Mouse (Mus musculus): ENCODE measurements around the gene Apoc1. TPM values are rescaled to one million over a fixed set of nuclear protein-coding genes. Genes with fewer than 3 reads are reported as not detected.

The Apoc1 gene
- 15.7 and 20.7 TPM in 2 replicates for polyA plus RNA-seq (2015; fragmentation: Nextera tagmentation; extraction: Ambion mirVana)

DNA sequence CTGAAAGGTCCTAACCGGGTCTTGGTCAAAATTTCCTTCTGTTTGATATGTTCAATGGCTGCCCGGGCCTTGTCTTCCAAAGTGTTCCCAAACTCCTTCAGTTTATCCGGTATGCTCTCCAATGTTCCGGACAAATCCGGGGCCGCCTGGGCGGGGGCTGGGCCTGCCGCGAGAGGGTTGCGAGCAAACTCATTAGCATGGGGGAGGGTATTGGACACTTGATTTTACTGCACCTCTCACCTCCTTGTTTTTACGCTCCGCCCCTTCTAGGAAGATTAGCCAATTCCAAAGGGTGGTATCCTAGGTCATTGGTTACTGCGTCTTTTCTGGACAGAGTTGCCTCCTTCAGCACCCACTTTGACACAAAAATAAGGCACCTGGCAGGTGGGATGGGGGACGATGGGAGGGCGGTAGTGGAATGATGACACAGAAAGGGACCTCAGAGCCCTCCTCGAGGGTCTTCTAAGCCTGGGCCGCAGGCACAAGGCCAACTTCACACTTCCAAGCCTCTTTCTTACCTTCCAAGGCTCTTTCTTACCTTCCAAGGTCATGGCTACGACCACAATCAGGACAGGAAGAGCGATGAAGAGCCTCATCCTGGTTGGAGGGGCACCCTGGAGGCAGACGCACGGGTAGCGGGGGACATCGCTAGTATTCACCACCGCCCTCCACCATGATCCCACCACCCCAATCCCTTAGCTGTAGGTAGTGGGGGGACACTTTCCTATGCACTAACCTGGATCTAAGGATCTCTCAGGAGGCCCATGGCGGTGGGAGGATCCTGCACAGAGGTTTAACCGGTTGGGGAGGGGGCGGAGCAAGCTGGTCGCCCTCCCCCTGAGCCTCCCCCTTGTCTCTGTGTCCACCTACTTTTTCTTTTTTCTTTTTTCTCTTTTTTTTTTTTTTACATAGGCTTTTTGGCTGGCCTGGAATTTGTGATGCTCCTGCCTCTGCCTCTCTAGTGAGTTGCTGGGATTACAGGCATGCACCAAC, at the start of gene Apoc1:
Gene Apoc1 (minus strand): TSS at position 788 of the 993 bp plus-strand sequence.
- no peak within 1 kb of the TSS for H3K9ac ChIP-seq
- no peak for ATAC-seq (replicated peaks; ENCODE audit: low FRiP score)
- peak within 1 kb of the TSS; percentile 34 for H3K4me2 ChIP-seq
- H3K27ac ChIP-seq = 0 out of 2 replicates have a peak within 1 kb of the TSS, but pooled peaks have one; percentile 18
- WGBS = 44% methylated on average over 28 of the region's 28 CpGs
- H3K4me3 ChIP-seq (replicated peaks) = peak within 1 kb of the TSS; percentile 6; the same call in 1 of the 2 replicates
- peaks cover 9% of the 10 kb centered on the region for H3K36me3 ChIP-seq
- peaks cover 33% of the 10 kb centered on the region for H3K4me1 ChIP-seq
- H3K27me3 ChIP-seq = no peaks in the 10 kb centered on the region
- H3K9me3 ChIP-seq (replicated peaks) = no peaks in the 10 kb centered on the region

DNA sequence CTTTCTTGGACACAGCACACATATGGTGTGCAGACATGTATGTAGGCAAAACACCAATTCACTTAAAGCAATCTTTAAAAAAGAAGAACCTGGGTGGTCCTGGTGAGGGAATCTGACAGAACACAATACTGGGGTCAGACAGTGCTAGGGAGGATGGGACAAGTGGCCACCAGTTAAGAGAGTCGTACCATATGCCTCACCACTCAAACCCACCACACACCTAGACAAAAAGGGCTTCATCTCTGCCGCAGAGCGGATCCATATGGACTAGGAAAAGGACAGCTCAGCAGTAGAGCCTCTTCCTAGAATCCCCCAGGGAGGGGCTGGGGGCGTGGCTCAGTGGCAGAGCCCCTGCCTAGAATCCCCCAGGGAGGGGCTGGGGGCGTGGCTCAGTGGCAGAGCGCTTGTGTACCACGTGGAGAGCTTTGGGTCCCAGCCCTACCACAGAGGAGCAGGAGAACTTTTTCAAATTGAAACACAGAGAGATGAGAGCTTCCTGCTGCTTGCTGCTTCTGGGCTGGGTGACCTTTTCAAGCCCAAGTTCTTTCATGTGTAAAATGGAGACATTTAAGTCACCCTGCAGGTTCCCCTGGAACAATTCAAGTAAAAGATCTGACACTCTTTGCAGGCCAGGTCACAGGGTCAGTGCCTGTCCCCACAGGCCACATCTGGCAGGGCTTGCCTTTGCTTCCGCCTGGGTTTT, 49.0 kb upstream of the Apoc1 start:
- no peak overlapping the region for H3K9ac ChIP-seq
- ATAC-seq (replicated peaks; ENCODE audit: low FRiP score) = peak; percentile 62
- peaks cover 68% of the 10 kb centered on the region for H3K36me3 ChIP-seq
- H3K27me3 ChIP-seq = no peaks in the 10 kb centered on the region
- H3K4me1 ChIP-seq = peaks cover 69% of the 10 kb centered on the region
- H3K27ac ChIP-seq = peak overlapping the region; percentile 80
- peak overlapping the region; percentile 16; the same call in 1 of the 2 replicates for H3K4me2 ChIP-seq
- H3K9me3 ChIP-seq (replicated peaks) = no peaks in the 10 kb centered on the region
- H3K4me3 ChIP-seq (replicated peaks) = 0 out of 2 replicates have a peak overlapping the region, but pooled peaks have one; percentile 4
- 14% methylated on average over 8 of the region's 8 CpGs for WGBS

DNA sequence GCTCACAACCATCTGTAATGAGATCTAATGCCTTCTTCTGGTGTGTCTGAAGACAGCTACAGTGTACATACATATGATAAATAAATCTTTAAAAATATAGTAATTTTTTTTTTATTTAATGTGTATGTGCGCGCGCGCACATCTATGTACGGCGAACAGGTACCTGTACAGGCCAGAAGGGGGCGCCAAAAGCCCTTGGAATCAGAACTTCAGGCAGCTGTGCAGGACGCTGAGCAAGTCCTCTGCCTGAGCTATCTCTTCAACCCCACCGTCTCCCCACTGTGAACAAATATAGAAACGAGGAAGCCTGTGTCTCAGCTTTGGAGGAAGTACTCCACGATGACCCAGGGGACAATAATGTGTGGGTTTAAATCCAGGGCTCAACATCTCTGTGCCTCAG, 47.8 kb upstream of the Apoc1 start:
- no peaks in the 10 kb centered on the region for H3K27me3 ChIP-seq
- H3K4me3 ChIP-seq (replicated peaks) = no peak overlapping the region
- H3K4me2 ChIP-seq = no peak overlapping the region
- 91% methylated on average over 11 of the region's 11 CpGs for WGBS
- H3K36me3 ChIP-seq = peaks cover 78% of the 10 kb centered on the region
- H3K9ac ChIP-seq = no peak overlapping the region
- H3K27ac ChIP-seq = 0 out of 2 replicates have a peak overlapping the region, but pooled peaks have one; percentile 80
- H3K9me3 ChIP-seq (replicated peaks) = no peaks in the 10 kb centered on the region
- ATAC-seq (replicated peaks; ENCODE audit: low FRiP score) = no peak
- peaks cover 61% of the 10 kb centered on the region for H3K4me1 ChIP-seq

DNA sequence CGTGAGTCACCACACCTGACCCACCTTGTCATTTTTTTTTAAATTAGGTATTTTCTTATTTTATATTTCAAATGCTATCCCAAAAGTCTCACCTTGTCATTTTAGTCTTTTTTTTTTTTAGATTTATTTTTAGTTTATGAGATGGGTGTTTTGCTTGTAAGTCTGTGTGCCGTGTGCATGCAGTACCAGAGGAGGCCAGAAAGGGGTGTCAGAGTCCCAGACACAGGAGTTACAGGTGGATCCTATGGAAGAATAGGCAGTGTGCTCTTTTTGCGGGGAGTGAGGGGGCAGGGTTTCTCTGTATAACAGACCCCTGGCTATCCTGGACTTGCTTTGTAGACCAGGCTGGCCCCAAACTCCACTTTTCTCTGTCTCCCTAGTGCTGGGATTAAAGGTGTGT, 46.3 kb upstream of the Apoc1 start:
- Histone ChIP-seq H3K4me3 (replicated peaks) (no peak overlapping the region), H3K4me2 (no peak overlapping the region), H3K27ac (no peak overlapping the region), H3K9me3 (replicated peaks) (no peaks in the 10 kb centered on the region), H3K36me3 (peaks cover 83% of the 10 kb centered on the region), H3K27me3 (no peaks in the 10 kb centered on the region), H3K4me1 (peaks cover 46% of the 10 kb centered on the region), H3K9ac (no peak overlapping the region)
- 89% methylated on average over 3 of the region's 3 CpGs for WGBS
- no peak for ATAC-seq (replicated peaks; ENCODE audit: low FRiP score)

DNA sequence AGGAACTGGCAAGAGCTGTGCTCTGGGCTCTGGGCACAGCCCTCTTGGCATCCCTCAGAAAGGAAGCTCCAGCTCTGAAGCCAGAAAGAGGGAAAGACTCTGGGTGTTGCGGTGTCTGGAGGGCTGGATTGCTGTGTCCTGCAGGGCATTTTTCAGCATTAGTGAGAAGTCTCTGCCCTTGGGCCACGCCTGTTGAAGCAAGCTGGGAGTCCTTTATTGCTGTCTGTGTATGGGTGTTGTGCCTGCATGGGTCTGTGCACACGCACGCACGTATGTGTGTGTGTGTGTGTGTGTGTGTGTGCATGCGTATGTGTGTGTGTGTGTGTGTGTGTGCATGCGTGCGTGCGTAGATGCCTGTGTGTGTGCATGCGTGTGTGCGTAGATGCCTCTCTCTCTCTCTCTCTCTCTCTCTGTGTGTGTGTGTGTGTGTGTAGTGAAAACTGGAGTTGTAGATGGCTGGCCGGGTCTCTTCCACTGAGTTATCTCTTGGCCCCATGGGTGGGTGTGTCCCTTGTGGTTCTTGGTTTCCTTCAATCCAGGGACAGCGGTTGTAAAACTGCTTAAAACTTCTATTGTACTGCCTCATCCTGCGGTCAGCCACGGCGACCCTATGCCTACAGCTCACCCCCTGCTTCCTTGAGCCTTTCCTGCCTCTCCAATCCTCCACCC, 44.1 kb upstream of the Apoc1 start:
- 76% methylated on average over 16 of the region's 16 CpGs for WGBS
- Histone ChIP-seq H3K9ac (no peak overlapping the region), H3K9me3 (replicated peaks) (no peaks in the 10 kb centered on the region), H3K36me3 (peaks cover 86% of the 10 kb centered on the region), H3K4me2 (no peak overlapping the region), H3K27me3 (no peaks in the 10 kb centered on the region), H3K4me1 (peaks cover 26% of the 10 kb centered on the region), H3K27ac (peak overlapping the region; percentile 32; the same call in 1 of the 2 replicates), H3K4me3 (replicated peaks) (no peak overlapping the region)
- ATAC-seq (replicated peaks; ENCODE audit: low FRiP score) = no peak

DNA sequence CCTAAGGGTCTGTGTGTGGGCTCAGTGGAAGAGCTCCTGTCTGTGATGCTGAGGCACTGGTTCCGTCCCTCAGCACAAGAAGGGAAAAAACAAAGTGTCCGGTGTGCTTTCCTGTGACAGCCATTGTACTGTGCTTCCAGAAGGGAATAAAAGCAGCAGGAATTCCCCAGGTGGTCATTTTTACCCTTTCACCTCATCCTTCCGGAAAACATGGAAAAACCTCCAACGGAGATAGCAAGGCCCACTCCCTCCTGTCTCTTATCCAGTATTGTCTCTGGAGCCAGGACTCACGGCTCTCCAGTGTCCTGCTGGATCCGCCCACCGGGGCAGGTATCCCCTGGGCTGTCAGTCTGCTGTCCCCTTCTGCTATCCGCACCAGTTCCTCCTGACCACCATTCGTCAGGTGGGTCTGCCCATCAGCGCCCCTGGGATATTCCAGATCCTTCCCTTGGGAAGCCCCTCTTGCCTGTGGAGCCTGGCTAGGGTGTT, 41.8 kb upstream of the Apoc1 start:
- H3K36me3 ChIP-seq = peaks cover 88% of the 10 kb centered on the region
- ATAC-seq (replicated peaks; ENCODE audit: low FRiP score) = no peak
- no peak overlapping the region for H3K4me2 ChIP-seq
- 83% methylated on average over 10 of the region's 10 CpGs for WGBS
- H3K9me3 ChIP-seq (replicated peaks) = no peaks in the 10 kb centered on the region
- no peak overlapping the region for H3K4me3 ChIP-seq (replicated peaks)
- no peak overlapping the region for H3K9ac ChIP-seq
- no peaks in the 10 kb centered on the region for H3K27me3 ChIP-seq
- H3K27ac ChIP-seq = no peak overlapping the region
- peaks cover 16% of the 10 kb centered on the region for H3K4me1 ChIP-seq

DNA sequence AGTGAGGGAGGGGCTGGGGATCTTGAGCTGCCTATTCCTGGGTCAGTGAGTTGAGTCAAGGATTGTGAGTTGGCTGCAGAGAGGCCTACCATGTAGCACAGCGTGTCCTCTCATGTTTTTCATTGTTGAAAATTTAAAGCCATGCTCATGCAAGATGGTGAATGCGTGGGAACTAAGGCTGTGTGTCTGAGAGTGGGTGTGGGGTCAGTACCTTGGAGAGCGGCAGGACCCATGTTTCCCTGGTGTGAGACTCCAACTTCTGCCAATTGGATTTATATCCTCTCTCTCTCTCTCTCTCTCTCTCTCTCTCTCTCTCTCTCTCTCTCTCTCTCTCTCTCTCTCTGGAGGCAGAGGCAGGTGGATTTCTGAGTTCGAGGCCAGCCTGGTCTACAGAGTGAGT, 34.1 kb upstream of the Apoc1 start:
- no peak overlapping the region for H3K9ac ChIP-seq
- no peaks in the 10 kb centered on the region for H3K27me3 ChIP-seq
- no peak overlapping the region for H3K4me3 ChIP-seq (replicated peaks)
- no peak overlapping the region for H3K27ac ChIP-seq
- no peaks in the 10 kb centered on the region for H3K4me1 ChIP-seq
- WGBS = 84% methylated on average over 4 of the region's 4 CpGs
- H3K4me2 ChIP-seq = no peak overlapping the region
- ATAC-seq (replicated peaks; ENCODE audit: low FRiP score) = no peak
- H3K9me3 ChIP-seq (replicated peaks) = peaks cover 3% of the 10 kb centered on the region; the same call in 1 of the 2 replicates
- H3K36me3 ChIP-seq = peaks cover 100% of the 10 kb centered on the region

DNA sequence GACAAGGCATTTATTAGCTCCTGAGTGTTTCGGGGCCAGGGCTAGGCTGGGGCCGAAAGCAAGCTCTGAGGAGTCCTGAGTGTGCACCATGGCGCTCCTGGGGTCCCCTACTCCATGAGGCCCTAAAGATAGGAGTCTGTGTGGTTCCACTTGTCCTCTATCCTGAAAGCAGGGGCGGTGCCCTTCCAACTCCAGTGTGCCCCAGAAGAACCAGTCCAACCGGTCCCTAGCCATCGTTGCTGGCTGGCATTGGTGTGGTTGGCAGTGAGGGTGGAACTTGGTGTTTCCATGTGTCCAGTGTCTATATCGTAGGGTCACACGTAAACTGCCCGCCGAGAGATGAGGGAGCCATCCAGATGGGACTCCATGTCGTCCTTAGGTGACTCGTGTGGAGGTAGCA, 31.7 kb upstream of the Apoc1 start:
- Histone ChIP-seq H3K9me3 (replicated peaks) (peaks cover 18% of the 10 kb centered on the region), H3K4me3 (replicated peaks) (no peak overlapping the region), H3K4me2 (no peak overlapping the region), H3K36me3 (peaks cover 100% of the 10 kb centered on the region), H3K27me3 (no peaks in the 10 kb centered on the region), H3K27ac (no peak overlapping the region), H3K4me1 (no peaks in the 10 kb centered on the region), H3K9ac (no peak overlapping the region)
- 93% methylated on average over 12 of the region's 12 CpGs for WGBS
- no peak for ATAC-seq (replicated peaks; ENCODE audit: low FRiP score)

DNA sequence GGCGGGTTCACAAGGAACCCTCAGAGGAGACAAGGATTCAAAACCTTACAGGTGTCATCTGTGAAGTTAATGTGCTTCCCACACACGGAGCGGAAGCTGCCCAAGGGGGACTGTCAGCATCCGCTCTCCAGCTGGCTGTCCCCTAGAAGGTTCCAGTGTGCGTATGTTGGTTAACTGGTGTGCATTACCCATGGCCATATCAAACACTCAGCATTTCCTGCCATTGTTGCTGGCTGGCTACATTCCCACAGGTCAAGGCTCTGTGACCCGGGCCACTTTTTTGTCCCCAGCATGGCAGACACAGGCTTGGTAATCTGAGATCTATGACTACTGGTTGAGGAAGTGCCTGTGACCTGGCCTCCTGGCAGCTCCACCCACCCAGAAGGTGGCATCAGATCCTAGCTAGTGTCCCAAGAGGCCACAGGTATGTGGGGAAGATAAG, 30.3 kb upstream of the Apoc1 start:
- 78% methylated on average over 6 of the region's 6 CpGs for WGBS
- H3K27ac ChIP-seq = peak overlapping the region; percentile 29; the same call in 1 of the 2 replicates
- H3K4me2 ChIP-seq = no peak overlapping the region

DNA sequence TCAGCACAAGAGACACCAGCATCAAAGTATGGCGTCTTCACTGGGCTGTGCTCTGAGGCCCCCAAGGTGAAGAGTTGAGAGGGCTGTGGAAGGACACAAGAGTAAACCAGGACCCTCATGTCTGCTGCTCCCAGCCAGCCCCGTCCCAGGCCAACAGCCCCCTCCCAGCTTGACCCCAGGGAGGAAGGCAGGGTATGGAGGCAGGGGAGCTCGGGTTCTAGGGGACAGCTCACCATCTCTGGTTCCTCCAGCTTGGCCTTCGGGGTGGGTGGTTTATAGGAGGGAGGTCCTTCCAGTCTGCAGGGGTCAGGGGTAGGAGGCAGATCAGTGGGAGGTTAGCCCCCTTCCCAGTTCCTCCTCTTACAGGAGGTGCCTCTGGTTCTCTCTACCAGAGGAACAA, 26.7 kb upstream of the Apoc1 start:
- ATAC-seq (replicated peaks; ENCODE audit: low FRiP score) = no peak
- H3K9me3 ChIP-seq (replicated peaks) = peaks cover 18% of the 10 kb centered on the region
- whole genome bisulfite sequencing = 90% methylated on average over 4 of the region's 4 CpGs
- no peak overlapping the region for H3K4me3 ChIP-seq (replicated peaks)
- peaks cover 73% of the 10 kb centered on the region for H3K36me3 ChIP-seq
- H3K27me3 ChIP-seq = no peaks in the 10 kb centered on the region
- H3K9ac ChIP-seq = no peak overlapping the region
- H3K4me1 ChIP-seq = peaks cover 17% of the 10 kb centered on the region
- H3K4me2 ChIP-seq = no peak overlapping the region
- no peak overlapping the region for H3K27ac ChIP-seq

More for the DNA sequence above, 30.3 kb upstream of the Apoc1 start:
- Histone ChIP-seq H3K27me3 (no peaks in the 10 kb centered on the region), H3K4me3 (replicated peaks) (no peak overlapping the region), H3K9ac (no peak overlapping the region), H3K4me1 (no peaks in the 10 kb centered on the region), H3K36me3 (peaks cover 98% of the 10 kb centered on the region), H3K9me3 (replicated peaks) (peaks cover 18% of the 10 kb centered on the region)
- ATAC-seq (replicated peaks; ENCODE audit: low FRiP score) = no peak

DNA sequence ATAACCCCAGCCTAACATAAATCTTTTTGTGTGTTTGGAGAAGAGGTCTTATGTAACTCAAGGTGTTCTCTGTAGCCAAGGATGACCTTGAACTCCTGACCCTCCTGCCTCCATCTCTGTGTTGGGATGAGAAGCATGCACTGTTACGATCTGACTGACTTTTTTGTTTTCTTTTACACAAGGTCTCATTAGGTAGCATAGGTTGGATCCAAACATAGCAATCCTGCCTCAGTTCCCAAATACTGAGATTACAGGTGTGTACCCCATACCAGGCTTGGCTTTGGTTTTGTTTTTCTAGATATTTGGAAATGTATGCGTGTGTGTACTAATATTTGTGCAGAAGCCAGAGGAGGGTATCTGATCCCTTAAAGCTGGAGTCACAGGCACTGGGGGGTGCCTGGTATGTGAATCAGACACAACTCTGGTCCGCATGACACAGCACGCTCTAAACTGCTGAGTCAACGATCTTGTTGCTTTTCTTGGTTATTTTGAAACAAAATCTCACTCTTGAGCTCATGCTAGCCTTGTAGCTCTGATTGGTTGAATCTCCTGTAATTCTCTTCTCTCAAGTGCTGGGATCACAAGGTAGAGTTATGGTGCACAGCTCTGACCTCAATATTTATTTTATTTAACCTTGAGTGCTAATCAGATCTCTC, 26.0 kb upstream of the Apoc1 start:
- Histone ChIP-seq H3K4me1 (peaks cover 25% of the 10 kb centered on the region), H3K27me3 (no peaks in the 10 kb centered on the region), H3K9me3 (replicated peaks) (peaks cover 18% of the 10 kb centered on the region), H3K4me2 (no peak overlapping the region), H3K27ac (no peak overlapping the region), H3K9ac (no peak overlapping the region), H3K36me3 (peaks cover 72% of the 10 kb centered on the region), H3K4me3 (replicated peaks) (no peak overlapping the region)
- 81% methylated on average over 5 of the region's 5 CpGs for WGBS
- ATAC-seq (replicated peaks; ENCODE audit: low FRiP score) = no peak

All from kidney, embryonic 15.5 days (tissue).